Mouse (Mus musculus) 416B (cell line): Measurements from ENCODE around the gene Kif18a.

Source experiments
- DNase-seq: peaks from one replicate; pipeline ENCODE4 v3.0.0; 2011; ENCODE audit warnings: low read depth

Gene Kif18a

DNA sequence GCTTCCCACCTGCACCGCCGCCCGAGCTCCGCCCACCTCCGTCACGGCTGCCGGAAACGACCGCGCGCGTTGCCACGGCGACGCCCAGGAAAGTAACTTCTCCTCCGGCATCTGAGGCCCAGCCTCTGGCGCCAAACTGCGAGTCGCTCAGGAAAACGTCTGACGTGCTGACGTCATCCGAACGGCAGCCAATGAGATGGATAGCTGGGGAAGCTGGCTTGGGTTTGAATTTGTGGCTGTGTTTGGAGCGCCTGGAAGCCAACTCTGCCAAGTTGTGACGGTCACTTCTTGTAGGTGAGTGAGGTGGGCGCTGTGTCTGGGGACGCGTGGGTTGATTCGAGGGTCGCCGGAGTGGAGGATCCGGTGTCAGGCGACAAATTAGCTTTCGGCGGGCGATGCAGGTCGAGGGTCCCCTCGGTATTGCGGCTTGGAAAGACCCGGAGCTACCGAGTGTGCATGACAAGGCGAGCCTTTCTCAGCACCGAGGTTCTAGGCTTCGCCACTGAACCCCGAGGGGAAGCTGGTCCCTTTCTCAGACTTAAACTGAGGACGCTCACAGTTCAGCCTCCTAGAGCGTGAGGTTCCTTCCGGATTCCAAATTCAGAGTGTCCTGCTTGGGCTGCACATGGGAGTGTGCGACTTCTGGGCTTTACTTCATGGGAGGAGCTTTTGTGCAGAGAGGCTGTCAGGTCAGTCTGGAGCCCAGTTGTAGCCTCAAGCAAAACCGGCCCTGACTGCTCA is at the start of gene Kif18a, which contains the start of gene Mettl15:
Gene Kif18a (plus strand): TSS at position 139 of the 741 bp plus-strand sequence.
Gene Mettl15 (minus strand): TSS at position 149 of the 741 bp plus-strand sequence.
- DNase-seq: peak; percentile 97

DNA sequence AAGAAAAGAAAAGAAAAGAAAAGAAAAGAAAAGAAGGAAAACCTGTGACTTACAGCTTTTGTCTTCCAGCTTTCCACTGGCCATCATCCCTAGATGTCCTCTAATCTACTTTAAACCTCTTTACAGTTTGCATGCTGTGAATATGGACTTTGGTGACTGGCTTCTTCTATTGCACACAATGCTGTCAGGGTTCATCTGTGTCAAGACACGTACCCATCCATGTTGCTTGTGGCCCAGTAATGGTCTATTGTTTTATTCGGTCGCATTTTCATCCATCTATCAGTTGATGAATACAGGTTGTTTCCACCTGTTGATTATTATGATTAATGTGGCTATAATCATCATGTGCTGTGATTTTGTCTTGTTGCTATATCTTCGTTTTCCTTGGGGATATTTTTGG is 46.7 kb upstream of the Kif18a start:
- no peak for DNase-seq

DNA sequence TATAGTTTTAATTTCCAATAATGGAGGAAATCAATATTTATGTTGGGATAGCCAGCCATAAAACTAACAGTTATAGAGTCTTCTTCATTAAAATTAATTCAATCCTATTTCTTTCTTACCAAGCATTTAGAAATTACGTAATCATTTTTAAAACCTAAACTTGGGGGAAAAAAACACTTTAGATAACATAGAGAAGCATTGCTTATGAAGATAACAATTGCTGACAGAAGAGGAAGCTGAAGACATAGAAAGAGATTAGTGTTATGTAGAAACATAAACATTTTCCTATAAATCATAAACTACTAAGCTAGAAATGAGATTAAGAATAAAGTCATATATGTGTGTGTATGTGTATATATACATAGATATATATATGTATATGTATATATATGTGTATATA is 44.8 kb upstream of the Kif18a start:
- no peak for DNase-seq

DNA sequence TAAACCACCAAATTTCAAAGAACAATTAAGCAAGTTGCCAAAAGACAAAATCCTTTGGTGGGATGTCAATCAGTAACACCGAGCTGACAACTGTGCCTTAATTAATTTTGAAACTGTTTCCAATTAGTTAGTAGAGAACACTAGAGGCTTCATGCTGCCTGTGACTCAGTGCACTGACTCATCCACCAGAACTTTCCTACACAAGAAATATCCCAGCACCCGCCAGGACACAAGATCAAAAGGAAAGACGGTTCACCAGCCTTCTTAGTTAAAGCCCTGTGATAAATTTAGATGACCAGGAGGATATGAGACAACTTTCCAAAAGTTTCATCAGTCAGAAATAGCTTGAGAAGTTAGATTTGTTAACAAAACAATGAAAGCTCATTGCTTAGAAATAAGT is 38.6 kb upstream of the Kif18a start:
- DNase-seq: peak; percentile 83

- peak; percentile 42 for DNase-seq
Measured at GRCm38 (mm10) chr2:109262779-109263178, 17.8 kb upstream of the Kif18a start.

DNA sequence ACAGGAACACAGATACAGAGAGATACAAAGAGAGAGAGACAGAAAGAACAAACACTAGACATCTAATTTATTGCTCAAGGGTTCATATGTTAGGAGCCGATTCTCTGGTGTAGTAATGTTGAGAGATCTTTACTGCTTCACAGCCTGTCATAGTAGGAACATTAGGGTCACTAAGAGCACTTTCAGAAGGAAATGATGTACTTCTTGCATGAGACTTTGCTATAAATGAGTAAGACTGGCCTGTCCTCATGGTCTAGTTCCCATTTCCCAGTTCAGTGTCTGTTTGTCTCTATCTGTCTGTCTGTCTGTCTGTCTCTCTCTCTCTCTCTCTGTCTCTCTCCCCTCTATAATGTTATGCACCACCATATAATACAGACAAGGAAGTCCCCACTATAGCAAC is 7.4 kb upstream of the Kif18a start:
- no peak for DNase-seq

DNA sequence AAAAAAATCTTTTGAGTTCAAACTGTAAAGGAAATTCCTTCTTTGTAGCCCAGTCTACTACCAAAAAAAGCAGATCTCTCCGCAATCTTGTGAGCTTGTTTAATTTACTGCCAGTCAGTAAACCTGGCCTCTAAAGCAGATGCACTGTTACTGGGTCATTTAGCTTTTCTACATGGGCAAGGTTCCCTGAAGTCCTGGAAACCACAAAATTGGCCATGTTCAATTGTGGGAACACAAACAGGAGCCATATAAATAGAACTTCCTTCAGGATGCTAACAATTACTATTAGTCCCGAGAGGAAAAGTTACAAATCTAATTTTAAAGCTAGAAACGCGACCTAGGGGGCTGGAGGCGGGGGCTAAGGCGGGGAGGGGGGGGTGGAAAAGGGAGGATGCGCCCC is 2.9 kb upstream of the Kif18a start:
- DNase-seq: peak; percentile 24

DNA sequence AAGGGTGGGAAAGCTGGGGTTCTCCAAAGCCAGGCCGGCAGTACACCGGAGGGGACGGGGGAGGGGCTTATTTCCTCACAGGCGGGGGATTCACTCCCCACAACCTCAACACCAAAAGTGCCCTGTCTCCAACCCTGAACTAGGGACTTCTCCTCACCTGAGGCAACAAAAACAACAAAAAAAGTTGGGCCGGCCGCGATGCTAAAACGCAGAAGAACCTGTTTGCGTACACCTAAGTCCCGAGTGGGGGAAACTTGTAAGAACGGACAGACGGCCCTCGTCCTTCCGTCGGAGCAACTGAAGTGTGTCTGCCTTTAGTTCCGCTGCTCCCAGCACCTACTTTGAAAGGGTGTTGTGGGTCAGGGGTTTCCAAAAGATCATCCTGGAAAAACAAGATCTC is 2.5 kb upstream of the Kif18a start:
- DNase-seq: peak; percentile 86

DNA sequence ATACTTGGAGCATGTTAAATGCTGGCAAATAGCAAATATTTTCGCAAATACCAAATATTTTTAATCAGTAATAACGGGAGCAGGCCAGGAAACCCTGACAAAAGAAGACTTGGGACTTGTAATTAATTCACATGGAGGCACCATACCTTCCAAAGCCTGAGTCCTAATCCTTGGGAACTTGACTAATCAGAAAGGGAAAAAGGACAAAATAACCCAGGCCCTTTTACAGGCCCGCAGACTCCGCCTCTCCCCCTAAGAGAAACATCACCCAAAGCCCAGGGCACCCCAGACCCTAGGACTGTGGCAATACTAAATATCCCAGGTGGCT is 302 bp upstream of the Kif18a start:
- no peak for DNase-seq

- DNase-seq: no peak
Measured at GRCm38 (mm10) chr2:109281341-109281690, 778 bp downstream of the Kif18a start.

DNA sequence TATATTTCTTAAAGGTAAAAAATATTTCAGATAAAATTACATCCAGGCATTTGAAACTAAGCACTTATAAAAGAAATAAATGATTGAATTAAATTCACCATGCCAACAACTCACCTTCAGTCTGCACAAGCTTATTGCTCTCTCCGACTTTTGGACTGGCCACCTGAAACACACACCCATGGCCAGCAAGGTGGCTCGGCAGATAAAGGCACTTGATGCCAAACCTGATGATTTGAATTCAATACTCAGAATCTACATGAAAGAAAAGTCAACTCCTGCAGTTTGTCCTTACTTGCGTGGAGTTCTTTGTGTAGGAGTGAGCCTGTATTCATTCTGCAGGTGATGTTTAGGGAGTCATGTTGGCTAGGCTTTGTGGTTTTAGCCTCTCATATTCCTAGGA is 3.6 kb downstream of the Kif18a start:
- DNase-seq: no peak

GRCm38 (mm10) chr2:109289327-109289726 is 8.8 kb downstream of the Kif18a start:
- no peak for DNase-seq

- no peak for DNase-seq
Measured at GRCm38 (mm10) chr2:109296264-109296663, 15.7 kb downstream of the Kif18a start.

GRCm38 (mm10) chr2:109298160-109298559 is 17.6 kb downstream of the Kif18a start:
- no peak for DNase-seq

- no peak for DNase-seq
Measured at GRCm38 (mm10) chr2:109302234-109302633, 21.7 kb downstream of the Kif18a start.

DNA sequence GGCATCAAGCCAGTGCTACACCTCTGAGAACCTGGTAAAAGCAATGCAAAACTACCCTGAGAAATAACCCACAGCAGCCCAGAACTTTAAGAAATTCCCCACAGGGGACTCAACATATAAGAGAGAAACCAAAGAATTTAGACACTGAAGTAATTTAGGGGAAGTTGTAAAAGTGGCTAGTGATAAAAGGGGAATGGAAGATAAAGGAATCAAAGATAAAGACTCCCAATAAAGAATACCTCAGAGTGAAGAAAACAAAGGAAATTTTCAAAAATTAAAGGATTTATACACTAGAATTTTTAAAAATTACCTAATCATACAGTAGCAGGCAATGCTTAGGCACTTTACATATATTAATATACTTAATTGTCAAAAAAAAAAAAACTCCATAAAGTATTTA is 23.1 kb downstream of the Kif18a start:
- no peak for DNase-seq

- DNase-seq: no peak
Measured at GRCm38 (mm10) chr2:109311369-109311768, 30.8 kb downstream of the Kif18a start.

DNA sequence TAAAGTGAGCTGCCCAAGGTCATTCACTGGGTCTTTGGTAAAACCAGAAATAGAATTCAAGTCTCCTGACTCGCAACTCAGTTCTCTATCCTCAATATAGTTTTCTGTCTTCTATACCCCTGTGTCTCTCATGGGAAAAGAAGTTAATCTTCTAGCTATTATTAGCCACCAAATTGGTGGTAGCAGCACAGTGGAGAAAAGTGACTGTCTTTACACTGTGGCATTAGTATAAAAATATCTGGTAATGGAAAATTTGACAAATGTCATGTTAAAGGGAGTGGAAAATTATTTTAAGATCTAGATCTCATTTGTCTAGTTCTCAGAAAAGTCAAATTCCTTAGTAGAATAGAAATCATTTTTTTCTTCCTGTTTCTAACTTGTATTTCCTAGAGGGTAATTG is 51.3 kb downstream of the Kif18a start:
- peak; percentile 12 for DNase-seq

DNA sequence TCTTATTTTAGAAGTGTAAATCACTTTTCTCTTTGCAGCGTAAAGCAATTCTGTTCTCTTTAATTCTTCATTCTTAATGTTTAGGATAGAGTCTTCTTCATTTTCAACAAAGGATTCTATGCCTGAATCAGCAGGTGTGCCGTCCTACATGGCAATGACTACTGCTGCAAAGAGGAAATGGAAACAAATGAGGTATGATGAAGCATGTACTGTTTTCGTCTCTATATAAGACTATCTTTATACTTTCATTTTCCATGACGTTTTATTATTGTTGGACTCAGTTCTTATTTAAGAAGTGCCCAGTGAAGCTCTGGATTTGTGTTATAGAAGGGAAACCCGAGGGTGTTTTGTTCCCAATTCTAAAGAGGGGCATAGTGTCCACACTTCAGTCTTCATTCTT is 53.7 kb downstream of the Kif18a start:
- no peak for DNase-seq

DNA sequence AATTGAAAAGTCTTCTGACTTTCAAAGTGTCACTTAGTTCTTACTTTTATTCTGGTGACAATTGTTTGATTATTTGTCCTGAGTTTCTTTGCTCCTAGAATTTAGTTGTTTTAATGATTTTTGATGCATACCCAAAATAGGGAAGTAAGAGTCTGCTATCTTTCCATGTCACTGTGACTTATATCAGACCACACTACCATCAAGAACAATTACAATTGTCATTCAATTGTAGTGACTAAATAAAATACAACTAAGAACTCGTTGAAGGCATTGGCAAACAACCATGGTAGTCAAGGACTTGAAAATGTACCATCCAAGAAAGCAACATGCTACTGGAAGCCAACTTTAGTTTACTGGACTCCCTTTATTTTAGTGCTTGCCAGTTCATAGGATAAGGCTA is 55.2 kb downstream of the Kif18a start:
- peak; percentile 24 for DNase-seq

GRCm38 (mm10) chr2:109345386-109345785 is 64.8 kb downstream of the Kif18a start:
- DNase-seq: no peak

GRCm38 (mm10) chr2:109348742-109349141 is 68.2 kb downstream of the Kif18a start:
- no peak for DNase-seq

GRCm38 (mm10) chr2:109358456-109359141 is 78.1 kb downstream of the Kif18a start:
- no peak for DNase-seq

DNA sequence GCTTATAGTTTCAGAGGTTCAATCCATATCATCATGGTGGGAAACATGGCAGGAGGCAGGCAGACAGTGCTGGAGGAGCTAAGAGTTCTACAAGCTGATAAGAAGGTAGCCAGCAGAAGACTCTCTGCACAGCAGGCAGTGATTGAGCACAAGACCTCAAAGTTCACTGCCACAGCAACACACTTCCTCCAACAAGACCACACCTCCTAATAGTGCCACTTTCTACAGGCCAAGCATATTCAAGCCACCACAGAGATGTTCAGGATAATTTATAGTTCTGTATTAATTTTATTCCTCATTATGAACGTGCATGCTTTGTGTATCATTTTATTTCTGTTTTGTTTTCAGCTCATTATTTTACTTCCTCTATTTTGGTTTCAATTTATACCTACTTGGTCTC is 85.4 kb downstream of the Kif18a start:
- peak; percentile 4 for DNase-seq
